Mouse (Mus musculus): ENCODE measurements around the gene Gzmb.
A peak's percentile ranks its signal among the peaks of the same experiment; 100 is the strongest.
"Not testable (repeated sequence)": the region's sequence is repeated elsewhere in the genome, so short reads cannot be mapped to it uniquely, and the experiment has no call there.

Gene Gzmb

GRCm38 (mm10) chr14:56262153-56262552 is at the start of gene Gzmb:
Gene Gzmb (minus strand): TSS chr14:56262260.
- no peak for DNase-seq (ENCODE audit: low read depth, low spot score)

- DNase-seq (ENCODE audit: low read depth, low spot score), result not testable (repeated sequence)
These were observed 49.7 kb upstream of the Gzmb start for GRCm38 (mm10) chr14:56311801-56312200.

GRCm38 (mm10) chr14:56310238-56310637 is 48.2 kb upstream of the Gzmb start:
- no peak for DNase-seq (ENCODE audit: low read depth, low spot score)

GRCm38 (mm10) chr14:56304149-56304548 is 42.1 kb upstream of the Gzmb start:
- peak; percentile 13 for DNase-seq (ENCODE audit: low read depth, low spot score)

- DNase-seq (ENCODE audit: low read depth, low spot score), result no peak
These were observed 41.5 kb upstream of the Gzmb start for GRCm38 (mm10) chr14:56303506-56304025.

GRCm38 (mm10) chr14:56302091-56302490 is 40.0 kb upstream of the Gzmb start:
- no peak for DNase-seq (ENCODE audit: low read depth, low spot score)

GRCm38 (mm10) chr14:56296786-56297185 is 34.7 kb upstream of the Gzmb start:
- DNase-seq (ENCODE audit: low read depth, low spot score), result no peak

GRCm38 (mm10) chr14:56296106-56296505 is 34.0 kb upstream of the Gzmb start:
- DNase-seq (ENCODE audit: low read depth, low spot score), result no peak

GRCm38 (mm10) chr14:56293146-56293545 is 31.1 kb upstream of the Gzmb start:
- DNase-seq (ENCODE audit: low read depth, low spot score), result no peak

- no peak for DNase-seq (ENCODE audit: low read depth, low spot score)
These were observed 26.6 kb upstream of the Gzmb start for GRCm38 (mm10) chr14:56288651-56289050.

GRCm38 (mm10) chr14:56287806-56288205 is 25.7 kb upstream of the Gzmb start:
- DNase-seq (ENCODE audit: low read depth, low spot score), result no peak

- no peak for DNase-seq (ENCODE audit: low read depth, low spot score)
These were observed 22.6 kb upstream of the Gzmb start for GRCm38 (mm10) chr14:56284356-56285325.

- DNase-seq (ENCODE audit: low read depth, low spot score), result no peak
These were observed 21.8 kb upstream of the Gzmb start for GRCm38 (mm10) chr14:56283816-56284215.

GRCm38 (mm10) chr14:56281090-56281489 is 19.0 kb upstream of the Gzmb start:
- no peak for DNase-seq (ENCODE audit: low read depth, low spot score)

- not testable (repeated sequence) for DNase-seq (ENCODE audit: low read depth, low spot score)
These were observed 16.6 kb upstream of the Gzmb start for GRCm38 (mm10) chr14:56278691-56279090.

- not testable (repeated sequence) for DNase-seq (ENCODE audit: low read depth, low spot score)
These were observed 14.0 kb upstream of the Gzmb start for GRCm38 (mm10) chr14:56276096-56276495.

GRCm38 (mm10) chr14:56266109-56266508 is 4.0 kb upstream of the Gzmb start:
- DNase-seq (ENCODE audit: low read depth, low spot score), result no peak

- no peak for DNase-seq (ENCODE audit: low read depth, low spot score)
These were observed 21.7 kb downstream of the Gzmb start for GRCm38 (mm10) chr14:56240409-56240808.

GRCm38 (mm10) chr14:56234556-56234955 is 27.5 kb downstream of the Gzmb start, which contains the start of gene Gzmc:
Gene Gzmc (minus strand): TSS chr14:56234656.
- no peak for DNase-seq (ENCODE audit: low read depth, low spot score)

- no peak for DNase-seq (ENCODE audit: low read depth, low spot score)
These were observed 50.7 kb downstream of the Gzmb start, which contains the start of gene Gzmf for GRCm38 (mm10) chr14:56211317-56211716. Gene Gzmf (minus strand): TSS chr14:56211417.
